Mouse (Mus musculus) mesoderm, embryonic 11.5 days (tissue): ENCODE results near the gene Mrps7.
A peak's percentile ranks its signal among the peaks of the same experiment; 100 is the strongest.

Source experiments
- DNase-seq: peaks from one replicate; pipeline ENCODE4 v3.0.0-alpha.2; 2012; ENCODE audit warnings: low read depth, low spot score

Gene Mrps7

DNA sequence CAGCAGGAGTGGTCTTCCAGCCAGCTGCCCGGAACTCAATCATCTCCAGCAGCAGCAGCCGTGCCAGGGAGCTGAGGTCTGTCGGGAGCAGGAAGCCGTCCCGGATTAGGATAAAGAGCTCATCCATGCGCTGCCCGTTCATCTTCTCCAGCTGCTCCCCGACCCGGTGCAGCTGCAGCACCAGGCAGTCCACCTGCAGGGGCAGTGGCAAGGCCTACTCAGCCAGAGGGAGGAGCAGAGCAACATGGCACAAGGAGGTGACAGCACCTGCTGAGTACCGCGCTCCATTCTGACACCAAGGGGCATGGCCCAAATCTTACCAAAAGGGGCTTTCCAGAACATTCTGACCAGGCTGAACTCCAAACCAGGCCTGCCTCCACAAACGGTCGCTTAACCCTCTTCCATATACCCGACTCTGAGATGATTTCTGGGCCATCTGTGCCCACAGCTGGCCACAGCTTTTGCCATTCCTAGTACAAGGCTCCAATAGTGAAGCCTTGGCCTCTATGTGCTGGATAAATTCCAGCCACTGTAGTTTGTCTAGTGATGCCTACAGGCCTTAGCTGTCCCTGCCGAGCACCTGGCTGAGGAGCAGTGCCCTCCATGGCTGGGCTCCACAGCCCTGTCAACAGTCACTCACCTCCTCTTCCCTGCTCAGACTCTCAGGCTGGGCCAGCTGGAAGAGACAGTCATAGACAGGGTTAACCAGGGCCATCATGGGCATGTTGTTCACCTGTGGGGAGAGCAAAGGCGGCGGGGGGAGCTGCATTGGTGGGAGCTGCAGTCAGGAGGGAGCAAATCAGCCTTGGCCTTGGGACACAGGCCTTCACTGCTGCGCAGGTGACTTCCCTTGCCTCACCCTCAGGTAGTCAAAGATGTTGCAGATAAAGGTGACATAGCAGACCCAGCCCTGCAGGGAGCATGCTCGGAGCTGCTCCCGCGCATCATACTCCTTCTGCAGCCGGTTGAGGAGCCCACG is 5.0 kb downstream of the Mrps7 start:
- no peak for DNase-seq

DNA sequence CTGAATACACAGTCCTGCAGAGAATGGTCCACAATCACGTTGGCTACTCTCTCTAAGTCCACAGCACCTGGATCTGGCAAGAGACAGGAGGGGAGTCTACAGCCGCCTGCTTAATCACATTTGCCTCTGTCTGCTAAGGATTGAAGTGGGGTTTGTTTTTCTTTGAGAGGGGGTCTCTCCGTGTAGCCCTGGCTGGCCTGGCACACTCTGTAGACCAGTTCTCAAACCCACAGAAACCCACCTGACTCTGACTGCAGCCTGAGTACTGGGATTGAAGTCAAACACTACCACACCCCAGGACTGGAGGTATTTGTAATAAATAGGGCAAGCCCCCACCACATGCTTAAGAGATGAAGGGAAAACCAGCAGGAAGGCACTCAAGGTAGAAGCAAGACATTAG is 5.9 kb downstream of the Mrps7 start:
- no peak for DNase-seq

DNA sequence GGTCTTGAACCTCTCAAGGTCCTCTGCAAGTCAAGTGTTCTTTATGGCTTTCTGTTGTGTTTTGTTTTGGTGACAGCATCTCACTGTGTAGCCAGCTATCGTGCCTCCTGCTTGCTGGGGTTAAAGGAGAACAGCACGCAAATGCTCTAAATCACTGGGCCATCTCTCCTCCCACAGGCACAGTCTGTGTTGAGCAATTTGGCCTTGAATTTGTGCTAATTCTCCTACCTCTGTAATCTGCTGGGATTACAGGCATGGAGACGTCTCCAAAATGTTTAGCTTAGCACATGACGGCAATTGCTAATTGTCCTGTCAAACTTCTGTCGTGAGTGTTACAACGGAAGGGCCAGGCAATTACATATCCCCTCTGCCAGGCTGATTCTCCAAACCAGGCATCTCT is 7.4 kb downstream of the Mrps7 start:
- no peak for DNase-seq

DNA sequence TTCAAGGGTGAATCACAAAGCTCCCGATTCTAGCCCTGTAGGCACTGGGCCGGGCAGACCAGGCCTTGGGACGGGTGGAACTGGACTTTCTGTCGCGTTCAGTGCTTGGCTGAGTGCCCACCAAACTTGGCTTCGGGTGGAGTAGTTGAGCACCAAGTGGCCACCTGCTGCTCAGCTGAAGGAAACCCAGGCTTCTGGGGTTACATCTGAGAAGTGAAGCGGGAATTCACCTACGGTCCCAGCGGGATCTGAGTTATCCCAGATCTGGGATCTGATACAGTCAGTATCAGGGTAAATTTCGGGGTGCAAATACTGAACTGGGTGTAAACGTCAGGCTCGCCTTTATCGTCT is 8.3 kb downstream of the Mrps7 start:
- DNase-seq = peak; percentile 31

DNA sequence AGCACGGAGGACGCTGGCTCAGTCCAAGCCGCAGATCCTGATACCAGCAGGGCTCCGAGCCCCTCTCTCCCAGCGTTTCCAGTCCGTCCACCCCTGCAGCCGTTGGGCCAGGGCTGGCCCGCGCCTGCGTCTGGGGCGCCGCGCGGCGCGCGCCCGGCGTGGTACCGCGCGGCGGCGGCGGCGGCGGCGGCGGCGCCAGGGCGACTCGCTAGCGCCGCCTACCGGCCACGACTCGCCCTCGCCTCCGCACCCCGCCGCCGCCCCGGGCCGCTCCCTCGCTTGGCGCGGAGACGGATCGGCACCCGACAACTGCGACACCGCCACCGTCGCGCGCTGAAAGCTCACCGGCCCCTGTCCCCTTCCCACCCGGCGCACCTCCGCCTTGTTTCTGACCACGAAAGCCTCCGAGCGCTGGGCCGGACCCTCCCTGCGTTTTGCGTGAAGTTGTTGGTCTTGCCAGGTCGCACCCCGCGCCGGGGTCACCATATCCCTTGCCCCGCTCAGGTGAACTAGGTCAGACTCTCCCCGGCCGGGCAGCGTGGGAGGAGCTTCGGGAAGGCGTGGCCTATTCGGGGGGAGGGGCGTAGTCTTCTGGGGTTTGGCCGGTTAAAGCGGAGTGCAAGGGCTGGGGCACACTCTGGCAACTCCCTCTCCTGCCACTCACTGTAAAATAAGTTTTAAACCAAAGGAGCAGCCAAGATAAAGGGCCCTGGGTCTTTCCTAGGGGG is 8.8 kb downstream of the Mrps7 start, which contains the start of gene Mif4gd:
Gene Mif4gd, minus strand, starts transcription at position 560 of the 728 bp plus-strand sequence.
- peak; percentile 86 for DNase-seq

DNA sequence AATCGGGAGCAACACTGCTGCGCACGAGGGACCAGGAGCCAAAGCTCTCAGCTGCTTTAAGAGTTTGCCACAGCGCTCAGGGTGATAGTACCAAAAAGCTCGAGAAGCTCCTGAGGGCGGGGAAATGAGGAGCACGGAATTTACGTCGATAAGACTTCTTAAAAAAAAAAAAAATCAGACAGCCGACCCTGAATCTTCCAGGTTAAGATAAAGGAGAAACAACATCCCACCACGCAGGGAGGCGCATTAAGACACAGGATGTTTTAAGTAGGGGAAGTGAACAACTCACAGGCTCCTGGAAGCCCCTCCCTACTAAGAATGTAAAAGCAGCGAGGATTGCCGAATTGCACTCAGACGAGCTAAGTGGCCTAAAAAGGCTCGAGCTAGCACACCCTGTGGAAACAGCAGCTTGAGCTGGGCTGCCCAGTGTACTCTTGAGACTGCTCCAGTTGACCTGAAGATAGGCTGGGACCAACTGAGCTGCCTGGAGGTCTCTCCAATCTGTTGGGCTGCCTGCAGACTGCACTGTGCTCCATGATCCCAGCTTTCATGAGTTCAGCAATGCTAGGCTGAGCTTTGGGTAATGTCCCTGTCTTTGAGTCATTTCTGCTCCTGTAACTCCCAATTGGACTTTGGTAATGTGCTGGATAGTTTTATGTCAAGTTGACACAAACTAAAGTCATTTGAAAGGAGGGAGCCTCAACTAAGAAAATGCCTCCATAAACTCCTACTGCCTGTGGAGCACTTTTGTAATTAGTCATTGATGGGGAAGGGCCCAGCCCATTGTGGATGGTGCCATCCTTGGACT is 9.6 kb downstream of the Mrps7 start:
- DNase-seq = no peak

DNA sequence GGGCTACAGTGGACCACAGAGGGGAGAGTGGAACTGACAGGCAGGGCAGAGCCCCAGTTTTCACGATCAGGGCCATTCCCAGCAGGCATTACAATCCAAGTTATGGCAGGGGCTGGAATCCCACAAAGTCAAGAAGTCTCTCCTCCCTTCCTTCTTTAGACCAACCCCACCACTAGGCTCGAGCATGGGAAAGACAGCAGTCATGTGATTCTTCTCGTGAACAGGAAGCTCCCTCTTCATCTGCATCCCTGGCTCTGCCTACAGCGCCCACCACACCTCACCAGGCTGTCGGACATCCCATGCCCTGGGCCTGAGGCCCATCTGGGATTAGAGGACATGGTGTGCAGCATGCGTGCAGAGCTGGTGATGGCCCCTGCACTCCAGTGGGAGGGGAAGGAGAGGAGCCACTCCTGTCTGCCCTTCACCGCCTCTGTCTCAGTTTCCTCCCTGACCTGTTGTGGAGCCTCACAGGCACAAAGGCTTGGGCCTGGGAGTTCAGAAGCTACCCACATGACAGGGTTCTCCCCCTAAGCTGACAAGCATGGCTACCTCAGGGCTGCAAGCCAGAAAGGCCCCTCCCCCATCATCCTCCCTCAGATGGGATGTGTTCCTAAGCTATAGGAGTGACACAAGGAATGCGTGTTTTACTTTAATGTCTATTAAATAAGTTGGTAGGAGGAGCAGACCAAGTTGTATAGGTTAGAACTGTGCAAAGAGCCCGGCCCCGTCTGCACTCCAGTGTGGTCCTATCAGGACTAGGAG is 10.8 kb downstream of the Mrps7 start:
- DNase-seq = no peak

DNA sequence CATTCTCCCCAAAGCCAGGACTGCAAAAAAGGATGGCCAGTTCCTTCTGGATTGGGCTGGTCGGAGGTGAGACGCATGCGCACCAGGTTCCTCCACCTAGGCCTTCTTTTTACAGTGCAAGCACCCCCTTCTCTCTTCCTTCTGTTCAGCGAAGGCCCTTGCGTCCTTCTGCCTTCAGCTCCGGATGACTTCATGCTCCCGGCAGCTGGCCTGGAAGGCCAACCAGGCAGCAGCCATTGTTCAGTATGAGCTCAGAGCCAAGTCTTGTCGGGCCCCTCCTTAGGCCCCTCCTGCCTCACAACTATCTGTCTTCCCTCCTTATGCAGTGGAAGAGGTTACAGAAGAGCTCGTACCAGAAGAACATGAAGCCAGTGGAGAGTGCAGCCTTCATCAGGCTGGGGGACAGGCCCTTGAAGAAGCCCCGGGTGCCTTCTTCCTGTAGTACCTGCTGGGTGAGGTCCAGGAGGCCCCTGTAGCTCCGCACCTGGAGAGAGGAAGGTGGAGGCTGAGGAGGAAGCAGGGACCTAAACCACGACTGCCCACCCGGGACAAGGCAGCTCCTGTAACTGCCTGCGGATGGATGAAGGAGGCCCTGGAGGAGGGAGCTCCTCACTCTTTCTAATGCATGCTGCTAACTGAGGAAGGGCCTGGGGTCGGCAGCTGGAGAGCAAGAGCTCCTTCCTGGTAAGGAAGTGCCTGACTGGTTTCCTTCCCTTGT is 11.5 kb downstream of the Mrps7 start:
- no peak for DNase-seq

DNA sequence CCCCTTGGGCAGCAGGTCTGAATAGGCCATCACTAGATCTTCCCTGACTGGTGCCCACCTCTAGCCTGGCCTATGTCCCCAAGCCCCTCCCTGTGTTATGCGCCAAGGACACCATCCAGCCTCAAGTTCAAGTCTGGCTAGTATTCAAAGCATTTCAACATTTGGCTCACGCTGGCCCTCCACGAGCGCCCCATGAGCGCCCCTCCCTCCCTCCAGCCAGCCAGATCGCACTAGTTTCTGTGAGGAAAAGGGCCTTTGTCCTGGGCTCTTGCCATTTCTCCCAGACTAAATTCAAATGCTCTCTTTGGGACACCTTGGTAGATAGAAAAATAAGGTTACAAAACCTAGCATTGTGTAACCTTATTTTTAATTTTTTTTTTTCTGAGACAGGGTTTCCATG is 12.2 kb downstream of the Mrps7 start:
- DNase-seq = no peak

DNA sequence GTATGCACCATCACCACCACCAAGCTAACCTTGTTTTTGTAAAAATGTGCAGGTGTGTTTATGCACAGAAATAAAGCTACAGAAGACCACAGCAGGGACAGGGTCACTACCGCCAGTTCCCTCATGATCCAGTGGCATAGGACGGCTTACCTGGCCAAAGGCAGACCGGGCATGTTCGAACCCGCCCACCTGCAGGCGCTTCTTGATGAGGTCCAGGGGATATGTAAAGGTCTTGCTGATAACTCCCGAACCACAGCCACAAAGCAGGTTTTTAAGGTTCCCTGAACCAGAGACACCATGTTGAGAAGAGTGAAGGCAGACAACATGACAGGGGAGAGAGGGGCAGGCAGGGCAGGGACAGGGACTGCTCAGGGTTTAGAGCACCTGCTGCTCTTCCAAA is 12.6 kb downstream of the Mrps7 start:
- no peak for DNase-seq

DNA sequence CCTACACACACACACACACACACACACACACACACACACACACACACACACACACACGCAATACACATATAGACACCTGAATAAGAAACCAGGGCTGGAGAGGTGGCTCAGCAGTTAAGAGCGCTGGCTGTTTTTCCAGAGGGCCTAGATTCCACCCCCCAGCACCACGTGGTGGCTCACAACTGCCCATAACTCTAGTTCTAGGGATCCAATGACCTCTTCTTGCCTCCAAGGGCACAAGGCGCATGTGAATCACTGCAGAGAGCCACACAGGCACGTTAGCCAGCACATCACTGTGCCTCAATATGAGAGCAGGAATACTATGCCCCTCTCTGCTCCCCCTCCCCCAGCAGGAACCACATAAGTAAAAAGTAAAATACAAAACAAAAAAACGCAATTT is 13.2 kb downstream of the Mrps7 start:
- DNase-seq = no peak

DNA sequence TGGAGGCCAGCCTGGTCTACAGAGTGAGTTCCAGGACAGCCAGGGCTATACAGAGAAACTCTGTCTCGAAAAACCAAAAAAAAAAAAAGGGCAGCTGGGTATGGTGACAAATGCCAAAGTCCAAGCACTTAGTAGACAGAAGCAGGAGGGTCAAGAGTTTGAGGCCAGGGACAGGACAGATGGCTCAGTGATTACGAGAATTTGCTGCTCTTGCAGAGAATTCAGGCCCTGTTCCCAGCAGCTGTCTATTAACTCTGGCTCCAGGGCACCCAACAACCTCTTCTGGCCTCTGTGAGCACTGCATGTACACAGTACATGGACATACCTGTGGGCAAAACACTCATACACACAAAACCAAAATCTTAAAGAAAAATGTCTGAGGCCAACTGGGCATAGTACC is 14.3 kb downstream of the Mrps7 start:
- DNase-seq = no peak

DNA sequence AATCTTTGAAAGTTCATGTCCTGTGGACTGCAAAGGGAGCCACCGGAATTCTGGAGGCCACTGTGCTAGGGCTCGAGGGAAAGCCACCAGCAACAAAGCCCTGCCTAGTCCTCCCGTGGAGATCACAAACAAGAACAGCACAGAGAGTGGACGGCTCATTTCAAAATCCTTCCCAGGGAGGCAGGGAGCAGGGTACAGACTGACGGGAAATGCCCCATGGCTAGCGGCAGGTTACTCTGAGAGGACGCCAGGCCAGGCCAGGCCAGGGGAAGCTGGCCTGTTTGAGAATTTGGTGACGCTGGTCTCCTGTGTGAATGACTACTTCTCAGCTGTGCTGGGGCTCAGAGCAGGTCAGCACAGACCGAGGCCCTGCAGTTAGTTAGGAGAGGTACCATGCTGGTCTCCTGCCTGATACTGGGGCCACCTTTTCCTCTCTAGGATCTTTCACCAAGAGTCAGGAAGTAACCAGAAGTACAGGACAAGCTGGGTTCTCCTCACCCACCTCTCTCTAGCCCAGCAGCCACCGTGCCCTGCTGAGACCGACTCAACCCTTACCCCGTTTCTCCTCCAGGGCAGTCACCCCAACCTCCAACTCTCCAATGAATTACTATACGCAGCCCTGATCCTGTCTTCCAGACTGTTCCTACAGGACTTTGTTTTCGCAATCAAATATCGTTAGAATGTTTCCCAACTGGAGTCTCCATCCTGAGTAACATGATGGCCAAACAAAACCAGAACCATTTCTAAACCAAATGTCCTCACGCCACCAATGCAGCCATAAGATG is 15.2 kb downstream of the Mrps7 start:
- DNase-seq = no peak

DNA sequence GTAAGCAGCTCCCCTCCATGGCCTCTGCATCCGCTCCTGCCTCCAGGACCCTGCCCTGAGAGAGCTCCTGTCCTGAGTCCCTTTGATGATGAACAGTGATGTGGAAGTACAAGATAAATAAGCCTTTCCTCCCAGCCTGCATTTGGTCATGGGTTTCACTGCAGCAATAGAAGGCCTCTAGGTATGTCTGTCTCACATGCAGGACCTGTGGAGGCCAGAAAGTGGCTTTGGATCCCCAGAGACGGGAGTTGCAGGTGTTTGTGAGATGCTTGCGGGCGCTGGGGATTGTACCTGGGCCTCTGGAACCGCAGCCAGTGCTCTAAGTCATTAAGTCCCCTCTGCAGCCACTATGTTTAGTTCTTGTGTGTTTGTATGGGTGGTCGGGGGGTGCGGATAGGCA is 16.2 kb downstream of the Mrps7 start:
- DNase-seq = no peak

DNA sequence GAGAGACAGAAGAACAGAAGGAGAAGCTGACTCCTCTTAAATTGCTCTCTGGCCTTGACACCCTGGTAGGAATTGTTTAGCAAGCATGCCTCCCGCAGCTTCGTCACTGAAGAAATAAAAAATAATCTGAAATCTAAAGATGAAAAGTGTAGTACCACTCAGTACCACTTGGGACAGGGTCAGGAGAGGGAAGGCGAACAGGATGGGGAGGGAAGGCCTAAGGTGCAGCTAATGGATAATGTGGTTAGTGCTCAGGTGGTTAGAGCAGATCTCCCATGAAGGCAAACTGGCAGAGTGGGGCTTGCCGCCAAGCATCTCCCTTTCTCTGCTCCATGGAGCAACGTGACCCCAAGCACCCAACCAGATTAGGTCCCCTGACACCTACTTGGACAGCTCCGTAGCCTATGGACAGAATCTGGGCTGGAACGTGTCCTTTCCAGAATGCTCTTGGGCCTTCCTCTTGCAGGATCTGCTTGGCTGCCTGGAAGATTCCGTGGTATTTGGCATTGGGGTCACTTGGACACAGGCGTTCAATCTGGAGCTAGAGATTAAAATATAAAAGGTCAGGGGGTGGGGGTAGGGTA is 19.9 kb downstream of the Mrps7 start:
- peak; percentile 21 for DNase-seq

DNA sequence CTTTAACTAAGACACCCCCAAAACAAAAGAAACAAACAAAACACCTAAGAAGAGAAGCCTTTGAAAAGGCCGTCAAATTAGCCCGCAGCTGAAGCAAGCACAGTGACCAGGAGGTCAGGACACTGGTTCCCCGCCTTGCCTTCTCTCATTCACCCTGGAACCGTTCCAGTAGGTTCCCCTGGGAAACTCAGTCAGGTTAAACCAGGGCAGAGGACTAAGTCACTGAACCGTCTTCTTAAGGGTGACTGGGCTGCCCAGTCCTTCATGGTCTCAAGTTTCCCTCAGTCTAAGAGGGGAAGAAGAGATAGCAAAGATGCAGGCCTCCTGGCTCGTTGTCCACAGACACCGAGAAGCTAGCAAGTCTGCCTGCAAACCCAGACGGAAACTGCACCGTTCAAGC is 22.2 kb downstream of the Mrps7 start:
- no peak for DNase-seq

DNA sequence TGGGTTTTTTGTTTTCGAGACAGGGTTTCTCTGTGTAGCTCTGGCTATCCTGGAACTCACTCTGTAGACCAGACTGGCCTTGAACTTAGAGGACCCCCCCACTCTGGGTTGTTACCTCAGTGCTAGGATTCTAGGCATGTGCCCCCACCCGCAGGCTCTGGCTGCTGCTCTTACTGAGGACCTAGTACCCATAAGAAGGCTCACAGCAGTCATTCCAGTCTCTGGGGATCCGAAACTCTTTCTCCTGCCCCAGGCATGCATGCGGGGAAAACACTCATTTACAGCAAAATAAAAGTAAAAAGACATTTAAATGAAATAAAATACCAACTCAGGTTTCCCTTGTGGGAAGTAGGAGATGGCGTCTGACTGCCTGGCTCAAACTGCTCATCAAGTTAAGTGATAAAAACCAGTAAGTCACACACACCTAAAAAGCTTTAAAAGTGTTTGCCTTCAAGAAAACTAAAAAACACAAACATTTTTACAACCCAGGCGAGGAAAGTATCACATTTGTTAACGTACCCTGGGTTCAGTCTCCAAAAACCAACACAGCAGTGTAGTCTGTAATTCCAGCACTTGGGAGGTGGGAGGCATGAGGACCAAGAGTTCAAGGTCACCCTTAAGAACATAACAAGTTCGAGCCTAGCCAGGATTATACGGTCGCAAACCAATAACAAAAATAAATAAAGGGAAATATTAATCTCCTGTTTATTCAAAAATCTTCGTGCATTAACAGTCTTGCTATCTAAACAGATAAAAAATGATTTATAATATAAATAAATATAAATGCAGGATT is 23.3 kb downstream of the Mrps7 start:
- DNase-seq = no peak

DNA sequence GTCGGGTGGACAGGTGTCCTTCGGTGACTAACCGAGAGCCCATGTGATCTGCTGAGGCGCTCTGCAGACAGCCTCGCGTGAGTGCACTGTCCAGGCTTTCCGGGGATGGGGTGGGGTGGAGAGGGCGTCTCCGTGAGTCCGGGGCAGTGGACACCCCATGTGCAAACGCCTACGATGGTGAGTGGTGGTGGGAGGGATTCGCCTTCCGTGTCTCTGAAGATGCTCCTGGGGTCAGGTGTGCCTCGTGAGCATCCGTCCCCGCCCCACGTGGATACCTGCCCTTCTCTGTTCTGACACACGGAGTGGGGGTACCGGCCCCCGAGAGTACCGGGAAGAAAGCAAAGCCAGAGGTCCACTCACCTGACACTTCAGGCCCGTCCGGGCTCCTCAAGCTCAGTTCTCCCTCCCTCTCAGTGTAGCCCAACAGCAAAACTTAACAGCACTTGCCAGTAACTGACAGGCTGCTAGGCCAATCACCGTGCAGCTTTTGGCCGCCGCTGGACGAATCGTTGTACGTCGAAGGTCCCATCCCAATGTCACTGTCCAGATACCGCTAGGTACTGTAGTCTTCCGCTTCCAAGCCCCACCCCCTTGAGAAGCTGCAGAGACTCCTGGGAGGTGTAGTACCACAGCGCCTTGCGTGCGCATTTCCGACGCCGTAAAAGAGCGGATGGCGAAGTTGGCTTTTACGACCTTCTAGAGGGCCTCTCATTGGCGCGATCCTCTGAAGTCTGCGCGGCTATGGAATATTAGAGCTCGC is 24.2 kb downstream of the Mrps7 start, which contains the start of gene Slc25a19:
Gene Slc25a19, minus strand, starts transcription at position 591 of the 760 bp plus-strand sequence.
- DNase-seq = peak; percentile 99
